Mouse (Mus musculus): ENCODE measurements around the gene Ankrd13d.
"Not testable (repeated sequence)": the region's sequence is repeated elsewhere in the genome, so short reads cannot be mapped to it uniquely, and the experiment has no call there.

The Ankrd13d gene

GRCm38 (mm10) chr19:4264171-4264780 is 18.7 kb downstream of the Ankrd13d start:
- DNase-seq (ENCODE audit: extremely low read depth, insufficient read length, low spot score), result no peak

GRCm38 (mm10) chr19:4263702-4264101 is 19.2 kb downstream of the Ankrd13d start:
- no peak for DNase-seq (ENCODE audit: extremely low read depth, insufficient read length, low spot score)

GRCm38 (mm10) chr19:4262756-4263155 is 20.2 kb downstream of the Ankrd13d start:
- DNase-seq (ENCODE audit: extremely low read depth, insufficient read length, low spot score), result no peak

- no peak for DNase-seq (ENCODE audit: extremely low read depth, insufficient read length, low spot score)
These were observed 21.8 kb downstream of the Ankrd13d start for GRCm38 (mm10) chr19:4261038-4261698.

- no peak for DNase-seq (ENCODE audit: extremely low read depth, insufficient read length, low spot score)
These were observed 25.1 kb downstream of the Ankrd13d start for GRCm38 (mm10) chr19:4257897-4258252.

GRCm38 (mm10) chr19:4257216-4257896 is 25.6 kb downstream of the Ankrd13d start:
- DNase-seq (ENCODE audit: extremely low read depth, insufficient read length, low spot score), result peak; percentile 80

GRCm38 (mm10) chr19:4255583-4256162 is 27.3 kb downstream of the Ankrd13d start:
- no peak for DNase-seq (ENCODE audit: extremely low read depth, insufficient read length, low spot score)

- DNase-seq (ENCODE audit: extremely low read depth, insufficient read length, low spot score), result no peak
These were observed 28.7 kb downstream of the Ankrd13d start for GRCm38 (mm10) chr19:4254230-4254629.

GRCm38 (mm10) chr19:4248683-4249082 is 34.3 kb downstream of the Ankrd13d start:
- DNase-seq (ENCODE audit: extremely low read depth, insufficient read length, low spot score), result not testable (repeated sequence)

GRCm38 (mm10) chr19:4247010-4247409 is 35.9 kb downstream of the Ankrd13d start:
- DNase-seq (ENCODE audit: extremely low read depth, insufficient read length, low spot score), result no peak

GRCm38 (mm10) chr19:4244775-4245174 is 38.2 kb downstream of the Ankrd13d start:
- peak; percentile 67 for DNase-seq (ENCODE audit: extremely low read depth, insufficient read length, low spot score)

GRCm38 (mm10) chr19:4242416-4242815 is 40.5 kb downstream of the Ankrd13d start:
- no peak for DNase-seq (ENCODE audit: extremely low read depth, insufficient read length, low spot score)

GRCm38 (mm10) chr19:4240247-4240668 is 42.7 kb downstream of the Ankrd13d start:
- no peak for DNase-seq (ENCODE audit: extremely low read depth, insufficient read length, low spot score)

GRCm38 (mm10) chr19:4234548-4234947 is 48.4 kb downstream of the Ankrd13d start:
- DNase-seq (ENCODE audit: extremely low read depth, insufficient read length, low spot score), result no peak

GRCm38 (mm10) chr19:4232651-4233050 is 50.3 kb downstream of the Ankrd13d start:
- DNase-seq (ENCODE audit: extremely low read depth, insufficient read length, low spot score), result no peak

GRCm38 (mm10) chr19:4232186-4232572 is 50.8 kb downstream of the Ankrd13d start:
- no peak for DNase-seq (ENCODE audit: extremely low read depth, insufficient read length, low spot score)

GRCm38 (mm10) chr19:4231253-4232185 is 51.4 kb downstream of the Ankrd13d start, which contains the start of gene Pold4:
Gene Pold4 (plus strand): TSS chr19:4231899.
- peak; percentile 89 for DNase-seq (ENCODE audit: extremely low read depth, insufficient read length, low spot score)

GRCm38 (mm10) chr19:4230415-4230814 is 52.5 kb downstream of the Ankrd13d start:
- DNase-seq (ENCODE audit: extremely low read depth, insufficient read length, low spot score), result peak; percentile 59

- peak; percentile 66 for DNase-seq (ENCODE audit: extremely low read depth, insufficient read length, low spot score)
These were observed 53.4 kb downstream of the Ankrd13d start for GRCm38 (mm10) chr19:4229451-4230076.

- no peak for DNase-seq (ENCODE audit: extremely low read depth, insufficient read length, low spot score)
These were observed 54.0 kb downstream of the Ankrd13d start for GRCm38 (mm10) chr19:4228891-4229290.
